Mouse (Mus musculus): ENCODE measurements around the gene Gnas.

Gnas gene

DNA sequence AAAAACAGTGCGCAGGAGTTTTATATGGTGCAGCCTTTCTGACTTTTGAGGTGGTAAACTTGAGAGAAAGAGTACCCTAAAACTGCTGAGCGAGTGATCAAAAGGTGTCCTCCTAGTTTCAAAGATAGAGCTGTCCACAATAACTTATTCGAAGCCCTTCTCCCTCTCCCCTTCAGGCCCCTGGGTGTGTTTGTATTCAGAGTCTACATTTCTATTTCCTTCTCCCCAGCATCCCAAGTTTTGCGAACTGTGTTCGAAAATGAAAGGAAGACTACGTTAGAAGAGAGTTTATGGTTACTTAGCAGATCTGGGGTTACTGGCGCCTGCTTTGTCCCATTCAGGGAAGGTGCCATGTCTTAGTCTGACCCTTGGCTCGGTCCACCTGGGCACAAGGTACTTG is 42.4 kb downstream of the Gnas start:
- in situ Hi-C loops (cut with MboI; ENCODE audit: low sequenced_read_pairs): loop anchor here (10.0 kb wide), 1 partner anchor 538 kb away; no protein-coding TSS in a partner anchor

DNA sequence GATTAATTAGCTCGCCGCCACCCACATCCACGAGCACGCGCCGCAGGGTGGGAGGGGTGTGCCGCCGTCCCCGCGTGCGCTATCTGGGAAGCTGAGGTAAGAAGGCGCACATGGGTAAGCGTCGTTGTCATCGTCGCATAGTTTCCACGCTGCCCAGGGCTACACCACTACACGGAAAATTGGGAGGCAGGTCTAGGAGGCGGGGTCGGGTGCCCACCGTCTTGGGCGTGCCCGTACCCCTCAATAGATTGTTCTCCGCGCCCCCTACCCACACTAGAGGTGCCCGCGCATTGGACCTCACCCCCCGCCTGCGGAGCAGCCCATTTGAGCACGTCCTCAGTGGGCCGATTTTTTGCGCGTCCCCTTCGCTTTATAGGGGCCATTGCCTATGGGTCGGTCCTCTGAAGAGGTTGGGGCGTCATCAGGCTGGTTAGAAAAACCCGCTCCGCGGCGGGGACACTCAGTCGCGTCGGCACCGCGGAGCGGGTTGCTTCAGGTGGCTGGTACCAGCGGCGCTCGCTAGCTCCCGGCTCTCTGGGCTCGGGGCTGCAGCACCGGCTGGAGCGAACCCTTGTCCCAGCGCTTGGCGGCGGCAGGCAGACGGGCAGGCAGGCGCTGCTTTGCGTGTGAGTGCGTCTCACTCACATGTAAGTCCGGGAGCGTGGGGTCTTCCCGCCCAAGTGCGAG is 43.3 kb downstream of the Gnas start:
- in situ Hi-C loops (cut with MboI; ENCODE audit: low sequenced_read_pairs): loop anchor here (10.0 kb wide), 1 partner anchor 537 kb away; no protein-coding TSS in a partner anchor

DNA sequence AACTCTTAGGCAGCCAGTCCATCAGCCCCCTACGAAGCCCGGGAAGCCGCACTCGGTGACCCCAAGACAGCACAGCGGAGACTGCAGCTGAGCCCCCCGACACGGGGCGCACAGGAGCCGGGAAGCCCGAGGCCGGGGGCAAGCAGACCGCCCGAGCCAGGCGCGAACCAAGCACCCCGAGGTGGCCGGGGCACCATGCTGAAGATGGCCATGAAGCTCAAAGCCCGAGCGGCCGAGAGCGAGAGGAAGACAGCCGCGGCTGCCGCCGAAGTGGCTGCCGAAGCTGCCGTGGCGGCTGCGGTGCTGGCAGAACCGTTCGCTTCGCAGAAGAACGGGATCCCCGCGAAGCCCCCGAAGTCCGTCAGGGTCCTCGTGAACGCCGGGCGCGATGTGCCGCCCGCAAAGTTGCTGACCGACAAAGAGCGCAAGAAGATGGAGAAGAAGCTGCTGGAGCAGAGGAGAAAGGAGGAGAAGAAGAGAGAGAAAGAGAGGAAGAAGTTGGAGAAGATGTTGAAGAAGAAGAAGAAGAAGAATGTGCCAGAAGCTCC is 44.3 kb downstream of the Gnas start:
- in situ Hi-C loops (cut with MboI; ENCODE audit: low sequenced_read_pairs): loop anchor here (10.0 kb wide), 1 partner anchor 536 kb away; no protein-coding TSS in a partner anchor

DNA sequence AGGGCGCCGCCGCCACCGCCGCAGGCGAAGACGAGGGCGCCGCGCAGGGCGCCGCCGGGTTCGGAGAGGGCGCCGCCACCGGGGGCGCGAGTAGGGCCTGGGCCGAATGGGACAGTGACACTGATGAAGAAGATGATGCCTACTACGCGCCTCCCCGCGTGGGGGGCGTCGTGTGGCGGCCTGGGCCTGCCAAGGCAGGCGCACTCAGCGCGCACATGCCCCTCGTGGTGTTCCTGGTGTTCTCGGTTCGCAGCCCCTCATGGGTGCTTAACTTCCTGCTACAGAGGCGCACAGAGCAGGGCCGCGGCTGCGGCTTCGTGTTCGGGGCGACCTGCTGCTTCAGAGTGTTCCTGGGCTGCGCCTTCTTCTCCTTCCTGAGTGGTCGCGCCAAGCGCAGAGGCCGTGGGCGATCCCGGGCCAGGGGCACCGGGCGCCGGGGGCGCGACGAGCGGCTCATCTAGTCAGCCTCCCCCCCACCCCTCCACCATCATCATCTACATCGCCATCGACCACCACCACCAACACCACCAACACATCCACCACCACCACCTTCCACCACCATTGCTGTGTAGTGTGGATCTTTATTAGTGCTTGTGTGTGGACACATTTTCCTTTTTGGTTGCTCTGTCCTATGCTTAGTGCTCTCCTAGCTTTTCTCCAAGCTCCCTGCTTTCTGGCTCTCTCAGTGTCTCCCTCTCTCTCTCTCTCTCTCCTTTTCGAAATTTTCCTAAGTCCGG is 45.0 kb downstream of the Gnas start:
- in situ Hi-C loops (cut with MboI; ENCODE audit: low sequenced_read_pairs): loop anchor here (10.0 kb wide), 1 partner anchor 536 kb away; no protein-coding TSS in a partner anchor

DNA sequence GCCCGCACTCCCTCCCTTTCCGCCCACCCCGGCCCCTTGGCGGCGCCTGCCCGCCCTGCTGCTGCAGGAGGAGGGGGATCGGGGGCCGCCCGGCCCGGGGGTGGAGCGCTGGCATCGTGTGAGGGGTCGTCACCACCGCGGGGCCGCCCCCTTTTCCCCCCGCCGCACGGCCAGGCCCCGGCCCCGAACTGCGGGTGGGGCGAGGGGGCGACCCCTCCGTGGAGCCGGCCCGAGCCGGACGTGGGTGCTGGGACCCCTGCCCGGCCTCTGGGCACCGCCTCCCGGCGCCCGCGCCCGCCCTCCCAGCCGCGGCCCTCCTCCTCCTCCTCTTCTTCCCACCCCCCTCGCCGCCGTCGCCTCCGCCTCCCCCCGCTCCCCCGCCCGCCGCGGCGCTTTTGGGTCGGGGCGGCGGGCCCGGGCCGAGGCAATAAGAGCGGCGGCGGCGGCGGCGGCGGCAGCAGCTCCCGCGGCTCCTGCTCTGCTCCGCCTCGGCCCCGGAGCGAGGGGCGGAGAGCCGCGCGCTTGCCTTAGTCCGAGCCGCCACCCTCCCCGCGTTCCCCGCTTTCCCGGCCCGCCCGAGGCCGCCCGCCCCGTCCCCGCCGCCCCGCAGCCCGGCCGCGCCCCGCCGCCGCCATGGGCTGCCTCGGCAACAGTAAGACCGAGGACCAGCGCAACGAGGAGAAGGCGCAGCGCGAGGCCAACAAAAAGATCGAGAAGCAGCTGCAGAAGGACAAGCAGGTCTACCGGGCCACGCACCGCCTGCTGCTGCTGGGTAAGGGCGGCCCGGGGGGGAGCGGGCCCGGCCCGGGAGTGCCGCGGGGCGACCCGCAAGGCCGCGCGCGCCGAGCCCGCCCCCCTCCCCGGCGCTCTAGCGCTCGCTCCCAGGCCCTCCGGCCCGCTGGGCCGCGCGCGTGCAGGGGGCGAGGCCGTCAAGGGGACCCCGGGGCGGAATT is 45.8 kb downstream of the Gnas start:
- in situ Hi-C loops (cut with MboI; ENCODE audit: low sequenced_read_pairs): loop anchor here (10.0 kb wide), 1 partner anchor 535 kb away; no protein-coding TSS in a partner anchor

DNA sequence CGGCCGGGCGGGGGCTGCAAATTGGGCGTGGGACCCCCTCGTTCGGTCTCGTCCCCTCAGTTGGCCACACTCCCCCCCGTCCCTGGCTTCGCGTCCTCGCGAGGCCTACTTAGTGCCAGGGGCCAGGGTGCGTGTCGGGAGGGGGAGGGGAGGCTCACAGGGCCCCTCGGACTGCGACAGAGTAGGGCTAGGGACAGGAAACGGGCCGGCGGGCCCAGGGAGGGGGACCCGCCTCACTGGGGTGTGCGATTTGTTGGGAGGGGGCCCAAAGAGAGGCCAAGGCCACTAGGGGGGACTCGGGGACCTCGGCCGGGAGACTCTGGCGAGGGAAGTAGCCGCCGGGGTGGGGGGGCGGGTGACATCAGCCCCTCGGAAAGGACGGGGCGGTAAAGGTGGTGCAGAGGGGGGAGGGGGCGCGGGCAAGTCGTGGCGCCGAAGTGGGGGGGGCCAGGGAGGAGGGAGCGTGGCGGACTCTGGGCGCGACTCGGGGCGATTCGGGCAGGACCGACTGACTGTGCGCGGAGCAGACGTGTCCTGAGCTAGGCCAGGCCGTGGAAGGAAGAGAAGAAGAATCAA is 46.6 kb downstream of the Gnas start:
- in situ Hi-C loops (cut with MboI; ENCODE audit: low sequenced_read_pairs): no loop called here

DNA sequence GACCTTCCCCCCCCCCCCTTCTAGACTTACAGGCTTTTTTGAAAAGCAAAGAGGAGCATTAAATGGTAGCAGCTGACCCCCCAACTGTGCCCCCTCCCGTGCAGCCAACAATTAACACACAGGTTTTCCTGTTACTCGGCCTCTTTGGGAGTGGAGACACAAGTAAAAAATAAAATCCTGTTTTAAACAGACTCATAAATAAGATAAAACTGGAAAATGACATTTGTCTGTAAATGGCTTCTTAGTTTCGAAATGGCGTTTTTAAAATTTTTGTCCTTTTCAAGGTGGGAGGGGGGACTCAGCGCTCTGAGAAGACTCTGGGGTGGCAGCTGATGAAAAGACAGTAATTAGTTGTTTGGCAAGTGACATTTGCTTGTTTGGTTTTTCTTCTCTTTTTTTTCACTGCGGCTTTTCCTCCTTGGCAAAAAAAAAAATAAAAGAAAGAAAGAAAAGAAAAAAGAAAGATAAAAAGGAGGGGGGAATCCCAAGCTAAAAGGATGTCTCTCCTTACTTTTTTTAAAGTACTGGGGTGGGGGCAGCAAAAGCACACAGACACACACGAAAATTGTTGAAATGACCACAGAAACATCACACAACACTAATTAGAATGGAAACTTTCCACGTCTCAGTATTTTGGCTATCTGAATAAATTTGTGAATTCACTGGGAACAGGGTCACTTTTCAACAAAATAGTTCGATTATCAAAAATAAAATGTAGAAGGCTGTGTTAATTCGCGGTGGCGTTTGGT is 47.3 kb downstream of the Gnas start:
- in situ Hi-C loops (cut with MboI; ENCODE audit: low sequenced_read_pairs): no loop called here

DNA sequence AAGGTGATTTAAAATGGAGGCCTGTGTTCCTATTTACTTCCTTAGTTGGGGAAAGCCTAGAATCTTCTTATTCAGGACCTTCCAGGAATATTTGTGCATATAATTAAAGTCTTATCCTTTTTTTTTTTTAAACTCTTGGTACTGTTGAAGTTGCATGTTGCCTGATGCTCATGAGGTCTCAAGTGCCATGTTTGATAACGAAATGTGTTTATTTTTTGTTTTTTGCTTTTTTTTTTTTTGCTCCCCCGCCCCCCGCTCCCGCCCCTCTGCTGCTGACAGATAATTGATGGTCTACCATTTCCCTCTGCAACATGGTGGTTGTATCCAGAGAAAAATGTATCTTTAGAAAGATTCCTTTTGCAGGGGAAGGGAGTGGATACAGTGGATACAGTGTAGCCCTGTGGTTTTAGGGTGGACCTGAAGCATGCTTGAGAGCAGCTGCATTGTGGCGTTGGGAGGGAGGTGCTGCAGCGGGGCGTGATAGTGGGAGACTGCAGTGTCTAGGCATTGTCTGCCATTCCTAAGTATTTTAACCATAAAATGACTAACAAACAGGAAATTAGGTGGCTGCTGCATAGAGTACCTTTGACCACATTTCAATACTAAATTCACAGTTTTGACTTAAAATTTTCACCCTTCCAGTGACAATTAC is 49.2 kb downstream of the Gnas start:
- in situ Hi-C loops (cut with MboI; ENCODE audit: low sequenced_read_pairs): no loop called here

DNA sequence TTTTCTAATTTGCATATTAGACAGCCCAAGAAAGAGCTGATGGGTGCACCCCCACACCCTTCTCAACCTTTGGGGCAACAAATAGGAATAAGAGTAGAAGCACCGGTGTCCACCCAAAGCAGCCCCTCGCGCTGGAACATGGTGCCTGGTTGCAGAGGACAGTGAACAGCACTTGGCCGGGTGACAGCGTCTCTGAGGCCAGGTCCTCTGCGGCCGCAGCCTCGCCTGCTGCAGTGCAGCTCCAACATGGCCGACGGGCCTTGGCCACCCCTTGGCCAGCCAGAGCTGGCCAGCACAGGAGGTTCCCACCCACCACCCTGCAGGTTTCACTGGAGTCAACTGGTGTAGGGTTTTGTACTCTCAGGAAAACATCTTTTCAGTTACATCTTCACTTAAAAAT is 50.3 kb downstream of the Gnas start:
- in situ Hi-C loops (cut with MboI; ENCODE audit: low sequenced_read_pairs): no loop called here

DNA sequence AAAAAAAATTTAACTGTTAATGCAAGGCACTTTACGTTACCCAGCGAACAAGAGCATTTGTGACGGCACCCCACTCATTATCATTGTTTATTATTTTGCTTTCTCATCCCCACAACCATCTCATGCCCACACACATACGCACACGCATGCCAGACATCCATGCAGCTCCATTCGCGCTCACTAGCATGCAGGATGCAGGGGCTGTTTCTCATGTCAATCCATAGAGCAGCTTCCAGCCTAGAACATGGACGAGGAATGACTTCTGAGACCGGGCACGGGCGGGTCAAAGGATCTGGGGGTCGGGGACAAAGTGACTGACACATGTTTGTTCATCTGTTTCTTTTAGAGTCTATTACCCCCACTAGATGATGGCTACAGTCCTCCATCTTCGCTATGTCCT is 53.2 kb downstream of the Gnas start:
- in situ Hi-C loops (cut with MboI; ENCODE audit: low sequenced_read_pairs): no loop called here

DNA sequence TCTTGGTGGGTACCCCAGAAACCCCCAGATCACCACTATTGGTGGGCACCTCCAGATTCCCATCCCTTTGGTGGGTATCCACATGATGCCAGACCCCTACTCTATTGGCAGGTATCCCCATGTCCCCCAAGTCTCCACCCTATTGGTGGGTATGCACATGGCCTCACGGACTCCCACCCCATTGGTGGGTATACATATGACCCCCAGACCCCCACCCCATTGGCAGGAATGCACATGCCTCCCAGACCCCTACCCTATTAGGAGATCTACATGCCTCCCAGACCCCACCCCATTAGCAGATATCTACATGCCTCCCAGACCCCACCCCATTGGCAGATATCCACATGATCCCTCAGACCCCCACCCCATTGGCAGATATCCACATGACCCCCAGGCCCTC is 55.6 kb downstream of the Gnas start:
- in situ Hi-C loops (cut with MboI; ENCODE audit: low sequenced_read_pairs): no loop called here

DNA sequence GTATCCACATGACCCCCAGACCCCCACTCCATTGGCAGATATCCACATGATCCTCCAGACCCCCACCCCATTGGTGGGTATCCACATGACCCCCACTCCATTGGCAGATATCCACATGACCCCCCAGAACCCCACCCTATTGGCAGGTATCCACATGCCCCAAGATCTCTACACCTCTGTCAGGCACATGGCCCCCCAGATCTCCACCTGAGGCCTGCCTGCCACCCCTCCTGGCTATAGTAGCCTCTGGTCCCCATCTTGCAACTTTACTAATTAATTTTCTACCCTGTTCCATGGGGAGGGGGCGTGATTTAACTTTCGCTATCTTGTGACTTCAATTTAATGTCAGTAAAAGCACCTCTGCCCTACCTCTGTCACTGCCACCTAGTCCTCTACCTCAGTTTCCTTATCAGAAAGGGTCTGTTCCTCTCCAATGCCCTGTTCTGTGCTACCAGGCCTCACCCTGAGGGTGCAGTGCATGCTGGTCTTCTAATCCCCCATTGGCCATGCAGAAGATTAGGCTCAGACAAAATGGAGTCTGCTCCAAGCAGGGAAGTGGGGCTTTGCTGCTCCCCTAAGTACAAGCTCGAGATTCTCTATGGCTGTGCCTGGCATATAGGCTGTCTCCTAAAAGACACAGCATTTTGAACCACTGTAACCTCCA is 56.2 kb downstream of the Gnas start:
- in situ Hi-C loops (cut with MboI; ENCODE audit: low sequenced_read_pairs): no loop called here

DNA sequence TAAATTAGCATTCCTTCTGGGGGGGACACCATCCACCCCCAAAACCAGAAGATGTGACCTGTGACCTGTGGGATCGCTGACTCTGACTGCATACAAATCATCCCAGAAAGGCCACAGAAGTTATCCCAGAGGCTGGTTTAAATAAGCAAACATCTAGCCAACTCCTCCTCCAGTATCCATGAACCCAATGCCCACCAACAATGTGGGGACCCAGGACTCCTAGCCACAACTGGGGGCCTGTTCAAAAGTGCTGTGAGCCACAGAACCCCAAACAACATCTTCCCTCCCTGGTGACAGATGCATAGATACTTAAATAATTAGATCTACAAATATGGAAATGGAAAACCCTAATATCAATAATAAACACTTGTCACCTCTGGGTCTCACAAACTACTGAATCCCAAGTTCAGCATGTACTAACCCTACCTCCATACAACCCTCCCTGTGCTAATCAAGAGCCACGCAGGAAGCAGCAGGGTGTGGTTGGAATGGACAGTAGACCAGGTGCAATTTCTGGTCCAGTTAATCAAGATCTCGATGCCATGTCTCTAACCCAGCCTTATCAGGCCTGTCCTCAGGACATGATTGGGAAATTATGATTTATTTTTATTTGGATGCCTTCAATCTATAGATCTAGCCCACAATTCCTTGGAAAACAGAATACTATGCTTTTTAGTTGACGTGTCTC is 56.9 kb downstream of the Gnas start:
- in situ Hi-C loops (cut with MboI; ENCODE audit: low sequenced_read_pairs): no loop called here

DNA sequence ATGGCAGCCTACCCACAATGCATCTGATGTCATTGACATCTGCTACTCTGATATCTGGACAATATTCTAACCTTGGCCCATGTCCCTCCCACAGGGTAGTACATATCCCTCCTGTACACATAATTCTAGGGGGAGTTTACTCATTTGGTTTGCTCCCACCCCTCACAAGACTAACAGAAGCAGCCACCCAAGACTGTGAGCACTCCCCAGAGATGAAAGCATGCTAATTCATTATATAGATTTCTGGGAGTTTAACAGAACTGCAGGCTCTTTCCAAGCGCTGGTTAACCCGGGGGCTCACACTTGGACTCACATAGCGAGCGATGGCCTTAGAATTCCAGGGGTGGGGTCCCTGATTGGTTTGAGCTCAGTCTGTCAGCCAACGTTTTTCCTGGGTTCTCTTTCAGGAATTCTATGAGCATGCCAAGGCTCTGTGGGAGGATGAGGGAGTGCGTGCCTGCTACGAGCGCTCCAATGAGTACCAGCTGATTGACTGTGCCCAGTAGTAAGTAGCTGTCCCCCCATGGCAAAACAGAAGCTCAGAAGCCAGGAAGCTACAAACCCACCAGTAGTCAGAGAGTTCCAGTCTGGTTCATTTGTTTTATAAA is 58.8 kb downstream of the Gnas start:
- in situ Hi-C loops (cut with MboI; ENCODE audit: low sequenced_read_pairs): no loop called here

DNA sequence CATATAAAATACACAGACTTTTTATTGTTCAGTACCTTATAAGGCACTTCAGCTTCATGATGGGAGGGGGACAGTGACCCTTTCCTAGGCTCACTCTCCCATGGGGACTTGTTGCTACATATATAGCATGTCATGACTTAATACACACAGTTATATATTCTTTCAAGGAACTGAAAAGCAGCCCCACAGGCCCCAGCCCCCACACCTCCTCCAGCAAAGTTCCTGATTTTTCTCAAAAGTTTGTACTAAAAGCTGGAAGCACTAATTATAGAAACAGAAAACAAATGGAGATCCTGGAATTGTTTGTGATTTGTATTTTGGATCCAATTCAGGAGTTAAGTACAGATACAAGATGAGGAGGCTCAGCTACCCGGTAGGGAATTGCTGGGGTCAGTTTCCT is 59.4 kb downstream of the Gnas start:
- in situ Hi-C loops (cut with MboI; ENCODE audit: low sequenced_read_pairs): no loop called here

DNA sequence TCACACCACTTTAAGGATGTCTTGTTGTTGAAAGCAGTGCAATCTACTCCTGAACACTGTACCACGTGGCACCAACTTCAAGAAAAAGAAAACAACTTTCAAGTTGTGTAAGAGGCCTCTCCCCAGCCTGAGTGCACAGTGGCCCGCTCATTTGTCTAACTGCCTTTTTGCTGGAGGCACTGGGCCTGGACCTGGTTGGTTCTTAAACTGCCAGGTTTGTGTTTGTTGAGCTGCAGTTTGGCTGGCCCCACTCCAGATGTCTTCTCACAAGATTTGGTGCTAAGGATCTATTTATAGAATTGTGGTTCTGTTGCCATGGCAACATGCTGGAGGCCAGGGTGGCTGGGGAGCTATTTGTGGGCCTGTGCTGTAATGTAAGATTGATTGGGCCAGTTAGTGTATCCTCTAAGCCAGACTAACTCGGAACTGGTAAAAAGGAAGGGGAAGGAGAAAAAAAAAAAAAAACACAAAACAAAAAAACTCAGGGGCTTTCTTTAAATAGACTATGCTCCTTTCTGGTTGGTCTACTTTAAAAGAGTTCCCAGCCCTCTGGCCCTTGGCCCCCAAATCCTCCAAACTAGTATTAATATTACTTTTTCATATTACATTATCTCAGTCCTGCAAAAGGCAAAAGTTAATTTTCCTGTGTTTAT is 60.0 kb downstream of the Gnas start:
- in situ Hi-C loops (cut with MboI; ENCODE audit: low sequenced_read_pairs): no loop called here

DNA sequence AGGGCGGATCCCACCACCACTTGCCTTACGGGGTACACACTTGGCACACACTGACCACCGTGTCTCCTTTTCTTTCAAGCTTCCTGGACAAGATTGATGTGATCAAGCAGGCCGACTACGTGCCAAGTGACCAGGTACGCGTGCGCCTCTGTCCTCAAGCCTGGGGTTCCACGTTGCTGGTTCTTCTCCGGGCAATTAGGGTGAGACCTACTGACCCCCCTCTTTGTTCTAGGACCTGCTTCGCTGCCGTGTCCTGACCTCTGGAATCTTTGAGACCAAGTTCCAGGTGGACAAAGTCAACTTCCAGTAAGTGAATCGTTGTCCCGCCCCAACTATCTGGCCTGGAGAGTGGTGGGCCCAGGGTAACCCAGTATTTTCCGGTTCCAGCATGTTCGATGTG is 60.9 kb downstream of the Gnas start:
- in situ Hi-C loops (cut with MboI; ENCODE audit: low sequenced_read_pairs): no loop called here
